Mouse (Mus musculus): ENCODE measurements around the gene BC117090. TPM values are rescaled to one million over a fixed set of nuclear protein-coding genes. Genes with fewer than 3 reads are reported as not detected.
"Not testable (repeated sequence)": the region's sequence is repeated elsewhere in the genome, so short reads cannot be mapped to it uniquely, and the experiment has no call there.

BC117090 gene
- polyA plus RNA-seq (2012; rRNA removed) = not detected in 2 replicates

GRCm38 (mm10) chr16:36334232-36334631 is at the start of gene BC117090:
Gene BC117090 (minus strand): TSS chr16:36334332.
- H3K4me3 ChIP-seq (ENCODE audit: control insufficient read depth, insufficient read depth, low read length) = no peak within 1 kb of the TSS
- TF ChIP-seq CTCF (IDR thresholded peaks at IDR 0.05; ENCODE audit: borderline replicate concordance, control insufficient read depth, extremely low read depth, insufficient read depth, low read length, poor library complexity) = no peak
- no peak for TF ChIP-seq POLR2A (IDR thresholded peaks at IDR 0.05; ENCODE audit: control insufficient read depth, extremely low read depth, insufficient read depth, low read length, poor library complexity)
- H3K4me1 ChIP-seq (replicated peaks; ENCODE audit: control insufficient read depth, insufficient read depth, low read length) = no peaks in the 10 kb centered on the region
- no peaks in the 10 kb centered on the region for H3K36me3 ChIP-seq (ENCODE audit: control insufficient read depth, insufficient read depth, low read length)
- H3K27ac ChIP-seq (ENCODE audit: control insufficient read depth, insufficient read depth, low read length) = no peak within 1 kb of the TSS
- 64% methylated on average over 3 of the region's 3 CpGs for WGBS
- DNase-seq = no peak
- no peaks in the 10 kb centered on the region for H3K27me3 ChIP-seq (ENCODE audit: control insufficient read depth, insufficient read depth, low read length)

- H3K4me1 ChIP-seq (replicated peaks; ENCODE audit: control insufficient read depth, insufficient read depth, low read length); H3K4me3 ChIP-seq (ENCODE audit: control insufficient read depth, insufficient read depth, low read length); H3K36me3 ChIP-seq (ENCODE audit: control insufficient read depth, insufficient read depth, low read length); DNase-seq; H3K27me3 ChIP-seq (ENCODE audit: control insufficient read depth, insufficient read depth, low read length); H3K27ac ChIP-seq (ENCODE audit: control insufficient read depth, insufficient read depth, low read length): not testable (repeated sequence)
- WGBS = 55% methylated on average over 3 of the region's 3 CpGs
Measured at GRCm38 (mm10) chr16:36367648-36368047, 33.5 kb upstream of the BC117090 start, which contains the start of gene BC100530. Gene BC100530 (minus strand): TSS chr16:36367748.

GRCm38 (mm10) chr16:36337171-36337570 is 3.0 kb upstream of the BC117090 start:
- Histone ChIP-seq H3K27ac (ENCODE audit: control insufficient read depth, insufficient read depth, low read length) (no peak overlapping the region), H3K4me3 (ENCODE audit: control insufficient read depth, insufficient read depth, low read length) (no peak overlapping the region), H3K27me3 (ENCODE audit: control insufficient read depth, insufficient read depth, low read length) (no peaks in the 10 kb centered on the region), H3K36me3 (ENCODE audit: control insufficient read depth, insufficient read depth, low read length) (no peaks in the 10 kb centered on the region), H3K4me1 (replicated peaks; ENCODE audit: control insufficient read depth, insufficient read depth, low read length) (no peaks in the 10 kb centered on the region)
- TF ChIP-seq POLR2A (IDR thresholded peaks at IDR 0.05; ENCODE audit: control insufficient read depth, extremely low read depth, insufficient read depth, low read length, poor library complexity) = no peak
- no peak for TF ChIP-seq CTCF (IDR thresholded peaks at IDR 0.05; ENCODE audit: borderline replicate concordance, control insufficient read depth, extremely low read depth, insufficient read depth, low read length, poor library complexity)
- 76% methylated on average over 2 of the region's 2 CpGs for WGBS
- DNase-seq = no peak

GRCm38 (mm10) chr16:36319286-36319685 is 14.8 kb downstream of the BC117090 start:
- Histone ChIP-seq H3K27me3 (ENCODE audit: control insufficient read depth, insufficient read depth, low read length) (no peaks in the 10 kb centered on the region), H3K27ac (ENCODE audit: control insufficient read depth, insufficient read depth, low read length) (no peak overlapping the region), H3K36me3 (ENCODE audit: control insufficient read depth, insufficient read depth, low read length) (no peaks in the 10 kb centered on the region), H3K4me1 (replicated peaks; ENCODE audit: control insufficient read depth, insufficient read depth, low read length) (no peaks in the 10 kb centered on the region), H3K4me3 (ENCODE audit: control insufficient read depth, insufficient read depth, low read length) (no peak overlapping the region)
- DNase-seq = no peak
- no peak for TF ChIP-seq CTCF (IDR thresholded peaks at IDR 0.05; ENCODE audit: borderline replicate concordance, control insufficient read depth, extremely low read depth, insufficient read depth, low read length, poor library complexity)

GRCm38 (mm10) chr16:36316111-36316510 is 18.0 kb downstream of the BC117090 start:
- DNase-seq; H3K4me3 ChIP-seq (ENCODE audit: control insufficient read depth, insufficient read depth, low read length); H3K27me3 ChIP-seq (ENCODE audit: control insufficient read depth, insufficient read depth, low read length); H3K27ac ChIP-seq (ENCODE audit: control insufficient read depth, insufficient read depth, low read length); H3K36me3 ChIP-seq (ENCODE audit: control insufficient read depth, insufficient read depth, low read length); H3K4me1 ChIP-seq (replicated peaks; ENCODE audit: control insufficient read depth, insufficient read depth, low read length): not testable (repeated sequence)
- WGBS = 85% methylated on average over 6 of the region's 6 CpGs

- Histone ChIP-seq H3K4me1 (replicated peaks; ENCODE audit: control insufficient read depth, insufficient read depth, low read length) (no peaks in the 10 kb centered on the region), H3K27ac (ENCODE audit: control insufficient read depth, insufficient read depth, low read length) (no peak overlapping the region), H3K27me3 (ENCODE audit: control insufficient read depth, insufficient read depth, low read length) (no peaks in the 10 kb centered on the region), H3K36me3 (ENCODE audit: control insufficient read depth, insufficient read depth, low read length) (no peaks in the 10 kb centered on the region), H3K4me3 (ENCODE audit: control insufficient read depth, insufficient read depth, low read length) (no peak overlapping the region)
- DNase-seq = no peak
- TF ChIP-seq POLR2A (IDR thresholded peaks at IDR 0.05; ENCODE audit: control insufficient read depth, extremely low read depth, insufficient read depth, low read length, poor library complexity) = no peak
- no peak for TF ChIP-seq CTCF (IDR thresholded peaks at IDR 0.05; ENCODE audit: borderline replicate concordance, control insufficient read depth, extremely low read depth, insufficient read depth, low read length, poor library complexity)
- 42% methylated on average over 4 of the region's 4 CpGs for WGBS
Measured at GRCm38 (mm10) chr16:36307631-36308030, 26.5 kb downstream of the BC117090 start.

- Histone ChIP-seq H3K36me3 (ENCODE audit: control insufficient read depth, insufficient read depth, low read length) (no peaks in the 10 kb centered on the region), H3K4me1 (replicated peaks; ENCODE audit: control insufficient read depth, insufficient read depth, low read length) (no peaks in the 10 kb centered on the region), H3K27me3 (ENCODE audit: control insufficient read depth, insufficient read depth, low read length) (no peaks in the 10 kb centered on the region), H3K27ac (ENCODE audit: control insufficient read depth, insufficient read depth, low read length) (no peak overlapping the region), H3K4me3 (ENCODE audit: control insufficient read depth, insufficient read depth, low read length) (no peak overlapping the region)
- no peak for DNase-seq
- TF ChIP-seq POLR2A (IDR thresholded peaks at IDR 0.05; ENCODE audit: control insufficient read depth, extremely low read depth, insufficient read depth, low read length, poor library complexity) (no peak), CTCF (IDR thresholded peaks at IDR 0.05; ENCODE audit: borderline replicate concordance, control insufficient read depth, extremely low read depth, insufficient read depth, low read length, poor library complexity) (no peak)
- 72% methylated on average over 4 of the region's 4 CpGs for WGBS
Measured at GRCm38 (mm10) chr16:36289140-36289539, 45.0 kb downstream of the BC117090 start.

- H3K27me3 ChIP-seq (ENCODE audit: control insufficient read depth, insufficient read depth, low read length); H3K4me3 ChIP-seq (ENCODE audit: control insufficient read depth, insufficient read depth, low read length); H3K4me1 ChIP-seq (replicated peaks; ENCODE audit: control insufficient read depth, insufficient read depth, low read length); DNase-seq; H3K27ac ChIP-seq (ENCODE audit: control insufficient read depth, insufficient read depth, low read length); H3K36me3 ChIP-seq (ENCODE audit: control insufficient read depth, insufficient read depth, low read length): not testable (repeated sequence)
- WGBS = 82% methylated on average over 4 of the region's 4 CpGs
Measured at GRCm38 (mm10) chr16:36276796-36277195, 57.3 kb downstream of the BC117090 start, which contains the start of gene Stfa1. Gene Stfa1 (plus strand): TSS chr16:36276951.
